Mouse (Mus musculus) T-helper 2 cell (primary cell): ENCODE measurements around the gene Rlbp1.

ENCODE experiments used
- in situ Hi-C: fragments of 300-600 bp; cut with MboI, MseI; formaldehyde crosslinking; loops from one replicate; pipeline ENCODE4 v1.15.1; 2025; ENCODE audit warnings: high pct_unique_total_duplicates

Rlbp1 gene

DNA sequence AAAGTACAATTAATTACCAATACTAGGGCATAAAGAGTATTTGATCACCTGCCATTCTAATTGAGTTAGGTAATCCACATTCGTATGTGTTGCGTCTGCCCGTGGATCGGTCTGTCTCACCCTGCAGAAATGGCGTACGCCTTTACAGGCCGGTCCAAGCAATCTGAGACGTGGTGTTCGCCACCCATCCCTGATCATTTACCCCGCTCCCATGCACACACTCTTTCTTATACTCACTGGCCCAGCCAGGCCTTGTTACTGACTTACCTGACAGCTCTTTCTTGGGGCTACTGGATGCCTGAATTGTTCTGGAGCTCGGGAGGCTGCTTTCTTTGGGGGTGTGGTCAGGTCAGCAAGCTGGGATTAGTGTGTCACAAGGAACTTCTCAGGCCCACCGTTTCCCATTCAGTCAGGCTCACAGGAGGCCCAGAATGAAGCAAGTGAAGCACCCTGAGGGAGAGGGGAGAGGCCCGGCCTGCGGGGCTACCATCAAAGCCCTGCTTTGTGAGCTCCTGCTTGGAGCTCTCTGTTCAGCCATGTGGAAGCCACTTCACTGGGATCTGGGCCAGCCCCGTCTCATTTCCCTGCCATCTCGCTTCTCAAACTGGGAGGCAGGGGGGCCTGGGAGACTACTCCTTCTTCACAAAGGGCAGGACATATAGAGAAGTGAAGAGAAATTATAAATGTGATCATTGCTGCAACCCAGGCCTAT lies at the start of gene Rlbp1:
TSS of gene Rlbp1 (minus strand) at position 627 of the 712 bp plus-strand sequence.
- in situ Hi-C loops, result loop anchor here (5.0 kb wide), 1 partner anchor 86 kb away; no protein-coding TSS in a partner anchor

GRCm38 (mm10) chr7:79428243-79428642 lies 41.4 kb upstream of the Rlbp1 start:
- in situ Hi-C loops, result no loop called here

DNA sequence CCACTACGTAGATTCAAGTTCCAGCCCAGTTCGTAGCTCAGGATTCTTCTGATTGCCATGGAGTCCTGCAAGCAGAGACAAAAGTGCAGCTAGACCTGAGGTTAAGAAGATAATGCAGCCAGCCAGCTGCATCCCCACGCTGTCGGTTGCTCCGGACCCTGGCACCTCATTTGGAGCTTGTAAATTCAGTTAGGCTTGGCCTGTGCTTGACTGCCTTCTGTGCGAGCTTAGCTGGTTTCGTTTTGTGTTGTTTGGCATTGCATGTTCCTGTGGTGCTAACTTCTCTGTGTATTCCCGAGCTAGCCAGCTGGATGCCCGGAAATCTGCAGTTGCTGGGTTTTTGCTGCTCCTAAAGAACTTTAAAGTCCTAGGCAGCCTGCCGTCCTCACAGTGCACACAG lies 39.0 kb upstream of the Rlbp1 start:
- in situ Hi-C loops, result no loop called here

DNA sequence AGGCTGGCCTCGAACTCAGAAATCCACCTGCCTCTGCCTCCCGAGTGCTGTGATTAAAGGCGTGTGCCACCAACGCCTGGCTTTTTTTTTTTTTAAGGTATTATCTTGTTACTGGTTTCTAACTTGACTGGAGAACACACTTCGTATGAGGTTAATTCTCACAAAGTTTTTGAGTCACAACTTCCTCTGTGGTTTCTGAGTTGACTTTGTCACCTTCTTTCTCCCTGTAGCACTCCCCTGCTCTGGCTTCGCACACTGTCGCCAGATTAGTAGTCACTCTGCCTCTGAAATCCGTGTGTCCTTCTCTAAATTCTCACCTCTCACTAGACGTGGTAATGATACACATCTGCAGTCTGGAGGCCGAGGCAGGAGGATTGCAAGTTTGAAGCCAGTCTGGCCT lies 36.0 kb upstream of the Rlbp1 start:
- in situ Hi-C loops, result no loop called here

DNA sequence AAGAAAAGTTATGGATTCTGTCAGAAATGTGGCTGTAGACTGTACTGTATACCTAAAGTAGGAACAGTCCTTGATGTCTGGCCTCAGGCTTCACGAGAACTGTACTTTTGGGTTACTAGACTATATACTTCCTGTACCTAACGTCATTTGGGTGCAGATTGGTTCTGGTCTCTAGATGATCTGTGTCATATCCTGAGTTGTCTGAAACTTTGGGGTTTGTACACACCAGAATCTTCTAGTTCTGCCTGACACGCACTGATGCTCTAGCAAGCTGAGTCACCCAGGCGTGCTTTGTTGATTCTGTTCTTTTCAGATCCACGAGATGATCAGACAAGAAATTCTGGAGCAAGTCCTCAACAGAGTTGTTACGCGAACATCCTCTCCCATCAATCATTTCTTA lies 33.1 kb upstream of the Rlbp1 start:
- in situ Hi-C loops, result no loop called here

DNA sequence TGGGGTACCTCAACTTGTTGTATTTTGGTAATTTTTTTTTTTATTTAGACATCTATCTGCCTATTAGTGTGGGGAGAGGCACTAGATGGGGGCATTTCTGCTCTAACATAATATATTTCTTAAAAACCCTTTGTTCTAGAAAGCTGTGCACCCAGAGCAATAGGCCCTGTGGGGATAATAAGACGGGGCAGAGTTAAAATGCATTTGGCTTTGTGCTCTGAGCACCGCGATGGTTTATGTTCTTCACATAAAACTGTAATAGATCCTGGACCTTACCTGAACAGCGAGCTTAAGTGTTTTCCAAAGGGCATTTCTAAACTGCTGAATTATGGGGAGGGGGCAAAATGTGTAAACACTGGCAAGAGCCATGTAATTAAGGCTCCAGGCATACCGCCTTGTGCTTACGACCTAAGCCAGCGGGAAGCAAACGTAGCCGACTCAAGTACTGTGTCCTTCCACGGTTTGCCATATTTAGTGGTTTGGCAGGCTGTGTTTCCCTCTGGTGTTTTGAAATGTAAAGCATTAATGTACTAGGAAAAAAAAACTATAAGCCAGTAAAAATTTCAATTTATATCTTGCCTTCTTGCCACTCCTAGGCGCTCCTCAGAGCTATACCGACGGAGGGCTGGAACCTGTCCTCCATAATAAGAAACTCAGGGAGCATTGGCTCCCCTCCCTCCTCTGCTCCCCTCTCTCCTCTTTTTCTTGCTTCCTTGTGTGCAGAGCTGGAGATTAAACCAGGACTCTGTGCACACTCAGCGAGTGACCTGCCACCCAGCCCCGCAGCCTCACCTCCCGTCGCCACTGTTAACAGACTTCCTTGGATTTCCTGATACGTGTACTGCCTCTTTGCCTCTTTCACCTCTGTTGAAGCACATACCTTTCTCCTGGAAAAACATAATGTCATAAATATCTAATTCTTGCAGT lies 27.9 kb upstream of the Rlbp1 start:
- in situ Hi-C loops, result no loop called here

DNA sequence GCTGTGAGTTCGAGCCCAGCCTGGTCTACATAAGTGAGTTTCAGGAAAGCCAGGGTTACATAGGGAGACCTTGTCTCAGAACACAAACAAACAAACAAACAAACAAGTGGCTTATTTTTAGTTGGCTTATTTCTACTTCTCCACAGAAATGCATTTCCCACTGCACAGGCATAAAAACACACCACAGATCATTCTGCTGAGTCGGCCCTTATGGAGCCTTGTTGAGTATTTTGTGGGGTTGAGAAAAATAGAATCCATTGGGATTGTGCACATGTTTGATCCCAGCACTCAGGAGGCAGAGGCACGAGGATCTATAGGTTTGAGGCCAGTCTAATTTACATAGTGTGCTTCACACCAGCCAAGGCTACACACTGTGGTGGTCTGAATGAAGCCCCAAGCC lies 13.4 kb upstream of the Rlbp1 start:
- in situ Hi-C loops, result loop anchor here (5.0 kb wide), 1 partner anchor 47 kb away; no protein-coding TSS in a partner anchor

DNA sequence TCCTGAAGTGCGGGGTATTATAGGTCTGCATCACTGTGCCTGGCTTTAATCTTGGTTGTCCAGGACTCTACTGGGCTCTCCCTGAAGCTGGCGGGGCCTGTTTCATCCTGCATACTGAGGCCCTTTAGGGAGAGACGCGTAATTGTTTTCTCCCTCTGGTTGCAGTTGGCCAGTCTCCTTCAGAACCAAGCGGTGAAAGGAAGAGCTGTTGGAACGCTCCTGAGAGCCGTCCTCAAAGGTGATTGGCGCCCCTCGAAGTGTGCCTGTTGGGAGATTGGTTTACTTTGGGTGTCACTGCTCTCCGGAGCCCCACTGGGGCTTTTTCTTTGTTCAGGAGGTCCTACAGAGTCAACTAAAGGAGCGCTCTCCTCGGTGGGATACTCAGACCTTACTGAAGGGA lies 12.1 kb upstream of the Rlbp1 start:
- in situ Hi-C loops, result no loop called here

- in situ Hi-C loops, result no loop called here
Measured at GRCm38 (mm10) chr7:79398426-79398825, 11.6 kb upstream of the Rlbp1 start.

DNA sequence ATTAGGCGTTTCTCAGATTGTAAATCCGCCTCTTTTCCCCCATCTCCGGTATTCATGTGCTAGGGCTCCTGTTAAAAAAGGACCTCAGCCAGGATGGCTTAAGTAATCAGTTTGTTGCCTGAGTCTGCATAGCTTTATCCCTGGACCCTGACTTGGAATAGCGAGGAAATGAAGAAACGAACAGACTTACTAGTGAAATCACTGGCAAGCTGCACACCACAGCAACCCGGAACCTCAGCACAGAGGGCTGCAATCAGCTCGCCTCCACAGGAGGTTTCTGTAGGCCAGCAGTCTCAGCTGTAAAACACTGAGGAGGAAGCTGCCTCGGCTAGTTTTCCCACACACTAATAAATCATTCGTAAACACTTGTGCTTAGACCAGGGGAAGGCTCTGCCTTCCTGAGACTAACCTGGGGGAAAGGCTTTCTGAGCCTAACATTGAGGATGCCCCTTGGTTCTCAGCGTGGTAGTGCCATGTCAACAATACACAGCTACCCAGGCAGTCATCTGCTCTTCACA lies 10.7 kb upstream of the Rlbp1 start:
- in situ Hi-C loops, result no loop called here

- in situ Hi-C loops, result no loop called here
Measured at GRCm38 (mm10) chr7:79395186-79395585, 8.3 kb upstream of the Rlbp1 start.

DNA sequence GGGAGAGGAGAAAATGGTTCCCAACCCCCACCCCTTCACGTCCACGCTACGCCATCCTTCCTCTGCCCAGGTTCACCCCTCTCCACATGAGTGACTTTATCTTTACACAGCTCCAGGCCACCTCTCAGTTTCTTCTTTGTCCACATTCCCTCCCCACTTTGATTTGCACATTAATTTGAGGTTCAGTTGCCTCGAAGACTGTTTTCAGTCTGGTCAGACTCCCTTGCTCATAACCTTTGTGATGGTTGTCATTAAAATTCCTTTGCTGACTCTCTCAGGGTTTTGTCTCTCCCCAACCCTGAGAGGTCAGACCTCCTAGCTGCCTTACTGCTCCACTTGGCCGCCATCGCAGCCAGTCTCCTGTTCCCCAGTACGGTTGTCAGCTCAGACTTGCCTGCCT lies 7.8 kb upstream of the Rlbp1 start:
- in situ Hi-C loops, result no loop called here

GRCm38 (mm10) chr7:79393924-79394323 lies 7.1 kb upstream of the Rlbp1 start:
- in situ Hi-C loops, result no loop called here

- in situ Hi-C loops, result no loop called here
Measured at GRCm38 (mm10) chr7:79392860-79393513, 6.1 kb upstream of the Rlbp1 start.

- in situ Hi-C loops, result no loop called here
Measured at GRCm38 (mm10) chr7:79391883-79392649, 5.2 kb upstream of the Rlbp1 start, which contains the start of gene Fanci. Gene Fanci (plus strand): TSS chr7:79391929.

DNA sequence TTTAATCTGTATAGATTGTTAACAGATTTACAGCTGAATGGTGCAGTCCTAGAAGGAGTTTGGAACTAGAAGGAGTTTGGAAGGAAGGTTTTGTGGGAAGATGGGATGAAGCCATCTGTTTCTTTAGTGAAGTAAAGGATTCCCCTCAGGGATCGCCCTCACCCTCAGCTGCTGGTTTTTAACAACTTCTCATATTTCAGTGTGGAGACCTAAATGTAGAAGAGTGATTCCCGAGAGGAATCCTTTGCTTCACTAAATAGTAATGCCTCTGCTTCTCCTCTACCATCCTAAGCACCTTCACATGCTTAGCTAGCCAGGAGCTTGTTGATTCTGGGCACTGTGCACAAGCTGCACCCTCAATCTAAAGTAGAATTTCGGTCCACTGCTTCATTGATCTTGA lies 4.6 kb upstream of the Rlbp1 start:
- in situ Hi-C loops, result no loop called here

DNA sequence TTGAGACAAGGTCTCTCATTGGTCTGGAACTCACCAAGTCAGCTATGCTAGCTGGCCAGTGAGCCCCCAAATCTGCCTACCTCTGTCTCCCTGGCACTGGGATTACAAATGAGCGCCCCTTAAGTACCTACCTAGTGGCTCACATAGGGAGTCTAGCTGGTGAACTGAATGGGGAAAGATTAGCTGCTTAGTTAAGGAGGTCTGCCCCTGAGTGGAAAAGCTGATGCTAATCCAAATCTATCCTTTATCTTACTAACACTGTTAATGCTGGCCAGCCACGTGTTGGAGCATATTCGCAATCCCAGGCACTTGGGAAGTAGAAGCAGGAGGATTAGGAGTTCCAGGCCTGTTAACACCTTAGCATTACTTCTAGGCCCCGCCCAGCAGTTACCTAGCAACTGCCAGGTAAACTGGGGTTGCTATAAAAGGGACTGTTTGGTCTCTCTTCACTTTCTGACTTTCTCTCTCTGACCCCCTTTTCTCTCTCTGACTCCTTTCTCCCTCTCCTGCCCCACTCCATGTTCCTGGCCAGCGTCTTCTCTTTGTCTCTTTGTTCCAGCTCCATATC lies 3.4 kb upstream of the Rlbp1 start:
- in situ Hi-C loops, result no loop called here

DNA sequence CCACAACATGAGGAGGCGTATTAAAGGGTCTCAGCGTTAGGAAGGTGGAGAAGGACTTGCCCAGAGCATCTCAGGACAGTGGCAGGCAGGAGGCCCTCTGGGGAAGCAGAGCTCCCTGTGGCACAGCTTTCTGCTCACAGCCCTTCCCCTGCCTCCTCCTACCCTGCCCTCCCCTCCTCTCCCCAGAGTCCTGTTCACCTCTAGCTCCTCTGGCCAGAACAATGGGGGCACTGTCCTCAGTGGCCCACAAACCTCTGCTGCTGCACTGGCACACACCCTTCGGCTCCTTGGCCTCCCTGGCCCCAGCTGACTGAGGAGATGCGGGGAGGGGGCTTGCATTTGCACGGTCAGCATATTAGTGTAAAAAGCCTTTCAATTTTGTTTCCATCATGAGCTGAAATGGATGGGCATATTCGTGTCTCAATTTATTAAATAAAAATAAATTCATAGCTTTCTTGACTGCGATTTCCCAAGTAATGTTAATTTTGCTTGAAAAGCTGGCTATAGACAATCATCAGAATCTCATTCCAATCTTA lies 1.9 kb upstream of the Rlbp1 start:
- in situ Hi-C loops, result loop anchor here (5.0 kb wide), 1 partner anchor 84 kb away; no protein-coding TSS in a partner anchor

GRCm38 (mm10) chr7:79387991-79388390 lies 1.1 kb upstream of the Rlbp1 start:
- in situ Hi-C loops, result loop anchor here (5.0 kb wide), 1 partner anchor 84 kb away; no protein-coding TSS in a partner anchor

- in situ Hi-C loops, result loop anchor here (5.0 kb wide), 1 partner anchor 85 kb away; no protein-coding TSS in a partner anchor
Measured at GRCm38 (mm10) chr7:79387140-79387539, 292 bp upstream of the Rlbp1 start.
